Mouse (Mus musculus) midbrain, embryonic 16.5 days (tissue): Measurements from ENCODE around the gene Clec4f. TPM values are rescaled to one million over a fixed set of nuclear protein-coding genes. Genes with fewer than 3 reads are reported as not detected.

ENCODE experiments used
- ATAC-seq: fragments of 200-750 bp; cut with Nextera tagmentation; 2 replicates; pipeline ENCODE4 v1.8.0; 2017; ENCODE audit warnings: moderate TSS enrichment
- H3K27ac ChIP-seq: fragments of 300-500 bp; sonication (generic); 2 replicates; pipeline ENCODE4 v1.5.1; 2014; ENCODE audit warnings: mild to moderate bottlenecking, low read length, mixed read lengths
- H3K27me3 ChIP-seq: fragments of 300-500 bp; sonication (generic); 2 replicates; pipeline ENCODE4 v1.6.1; 2014; ENCODE audit warnings: low read depth, low read length, mixed read lengths; ENCODE audit not compliant: control insufficient read depth, insufficient read depth
- H3K36me3 ChIP-seq: fragments of 300-500 bp; sonication (generic); 2 replicates; pipeline ENCODE4 v1.6.1; 2014; ENCODE audit warnings: mild to moderate bottlenecking, low read length, moderate library complexity, mixed read lengths; ENCODE audit not compliant: control insufficient read depth, insufficient read depth
- H3K4me1 ChIP-seq: fragments of 300-500 bp; sonication (generic); 2 replicates; pipeline ENCODE4 v1.6.1; 2014; ENCODE audit warnings: mild to moderate bottlenecking, low read length, mixed read lengths; ENCODE audit not compliant: control insufficient read depth, insufficient read depth
- H3K4me2 ChIP-seq: fragments of 300-500 bp; sonication (generic); 2 replicates; pipeline ENCODE4 v1.6.1; 2014; ENCODE audit warnings: mild to moderate bottlenecking, low read length, mixed read lengths
- H3K4me3 ChIP-seq: fragments of 300-500 bp; sonication (generic); 2 replicates; pipeline ENCODE4 v1.5.1; 2014; ENCODE audit warnings: low read depth, mild to moderate bottlenecking, low read length, moderate library complexity, mixed read lengths
- H3K9ac ChIP-seq: fragments of 300-500 bp; sonication (generic); 2 replicates; pipeline ENCODE4 v1.6.1; 2014; ENCODE audit warnings: low read depth, low read length, mixed read lengths
- H3K9me3 ChIP-seq: fragments of 300-500 bp; sonication (generic); replicated peaks from 2 replicates; pipeline ENCODE4 v1.6.1; 2014; ENCODE audit warnings: mild to moderate bottlenecking, low read length, mixed read lengths; ENCODE audit not compliant: control insufficient read depth, poor library complexity, severe bottlenecking
- WGBS: fragments of 180-500 bp; shearing (Covaris S2); extraction: QIAGEN DNeasy Blood & Tissue Kit; methylation state at CpG from one replicate; pipeline ENCODE4 v1.1.7; 2014; 5-methylcytosine and 5-hydroxymethylcytosine counted together
- polyA plus RNA-seq: library from polyadenylated mRNA; unstranded; fragments of >200 nt; fragmentation: Nextera tagmentation; extraction: Ambion mirVana; gene quantifications from 2 replicates; pipeline ENCODE4 v1.2.1, GENCODE M21; 2015

The Clec4f gene
- polyA plus RNA-seq, 1 experiment from 2014 or later = not detected

- Histone ChIP-seq H3K9ac (no peak overlapping the region), H3K4me1 (no peaks in the 10 kb centered on the region), H3K9me3 (no peaks in the 10 kb centered on the region), H3K27ac (no peak overlapping the region), H3K4me3 (no peak overlapping the region), H3K27me3 (no peaks in the 10 kb centered on the region), H3K36me3 (no peaks in the 10 kb centered on the region), H3K4me2 (no peak overlapping the region)
- WGBS = 83% methylated on average over 15 of the region's 15 CpGs
- no peak for ATAC-seq
Observed at GRCm38 (mm10) chr6:83617581-83618335, 38.2 kb downstream of the Clec4f start.

GRCm38 (mm10) chr6:83616512-83616911, 39.5 kb downstream of the Clec4f start:
- no peak overlapping the region for H3K4me2 ChIP-seq
- no peak for ATAC-seq
- no peak overlapping the region for H3K4me3 ChIP-seq
- no peaks in the 10 kb centered on the region for H3K27me3 ChIP-seq
- H3K36me3 ChIP-seq = no peaks in the 10 kb centered on the region
- WGBS = 83% methylated on average over 5 of the region's 5 CpGs
- H3K9me3 ChIP-seq = no peaks in the 10 kb centered on the region
- H3K9ac ChIP-seq = no peak overlapping the region
- no peaks in the 10 kb centered on the region for H3K4me1 ChIP-seq
- no peak overlapping the region for H3K27ac ChIP-seq

- Histone ChIP-seq H3K4me2 (no peak overlapping the region), H3K4me3 (no peak overlapping the region), H3K36me3 (no peaks in the 10 kb centered on the region), H3K4me1 (no peaks in the 10 kb centered on the region), H3K9me3 (no peaks in the 10 kb centered on the region), H3K27ac (no peak overlapping the region), H3K27me3 (no peaks in the 10 kb centered on the region), H3K9ac (no peak overlapping the region)
- ATAC-seq = no peak
- WGBS = 82% methylated on average over 4 of the region's 4 CpGs
Observed at GRCm38 (mm10) chr6:83614469-83614868, 41.5 kb downstream of the Clec4f start.

GRCm38 (mm10) chr6:83612976-83613375, 43.0 kb downstream of the Clec4f start:
- 96% methylated on average over 1 of the region's 1 CpGs for WGBS
- no peak overlapping the region for H3K27ac ChIP-seq

GRCm38 (mm10) chr6:83599636-83600174, 56.3 kb downstream of the Clec4f start:
- no peaks in the 10 kb centered on the region for H3K9me3 ChIP-seq
- H3K4me3 ChIP-seq = no peak overlapping the region
- peak overlapping the region; percentile 67; the same call in 1 of the 2 replicates for H3K4me2 ChIP-seq
- H3K36me3 ChIP-seq = no peaks in the 10 kb centered on the region
- H3K4me1 ChIP-seq = no peaks in the 10 kb centered on the region
- H3K9ac ChIP-seq = no peak overlapping the region
- H3K27ac ChIP-seq = no peak overlapping the region
- no peaks in the 10 kb centered on the region for H3K27me3 ChIP-seq
- 89% methylated on average over 6 of the region's 6 CpGs for WGBS
- ATAC-seq = no peak

More at GRCm38 (mm10) chr6:83612976-83613375, 43.0 kb downstream of the Clec4f start:
- Histone ChIP-seq H3K9me3 (no peaks in the 10 kb centered on the region), H3K36me3 (no peaks in the 10 kb centered on the region), H3K4me1 (no peaks in the 10 kb centered on the region), H3K4me3 (no peak overlapping the region), H3K27me3 (no peaks in the 10 kb centered on the region), H3K4me2 (no peak overlapping the region), H3K9ac (no peak overlapping the region)
- no peak for ATAC-seq

- Histone ChIP-seq H3K4me1 (no peaks in the 10 kb centered on the region), H3K4me2 (peak overlapping the region; percentile 67), H3K27ac (no peak overlapping the region), H3K9me3 (no peaks in the 10 kb centered on the region), H3K4me3 (peak overlapping the region; percentile 39), H3K27me3 (no peaks in the 10 kb centered on the region), H3K9ac (peak overlapping the region; percentile 64), H3K36me3 (no peaks in the 10 kb centered on the region)
- peak; percentile 51; the same call in 1 of the 2 replicates for ATAC-seq
- 33% methylated on average over 24 of the region's 24 CpGs for WGBS
Observed at GRCm38 (mm10) chr6:83599060-83599550, 56.9 kb downstream of the Clec4f start.

GRCm38 (mm10) chr6:83598646-83599045, 57.3 kb downstream of the Clec4f start:
- Histone ChIP-seq H3K9me3 (no peaks in the 10 kb centered on the region), H3K9ac (peak overlapping the region; percentile 64; the same call in 1 of the 2 replicates), H3K27me3 (no peaks in the 10 kb centered on the region), H3K36me3 (no peaks in the 10 kb centered on the region), H3K27ac (no peak overlapping the region), H3K4me3 (peak overlapping the region; percentile 39), H3K4me2 (peak overlapping the region; percentile 67), H3K4me1 (no peaks in the 10 kb centered on the region)
- 10% methylated on average over 9 of the region's 9 CpGs for WGBS
- peak; percentile 64; the same call in 1 of the 2 replicates for ATAC-seq

- no peak overlapping the region for H3K9ac ChIP-seq
- H3K27me3 ChIP-seq = no peaks in the 10 kb centered on the region
- WGBS = 64% methylated on average over 3 of the region's 3 CpGs
- ATAC-seq = no peak
- H3K27ac ChIP-seq = no peak overlapping the region
- H3K4me1 ChIP-seq = no peaks in the 10 kb centered on the region
- H3K36me3 ChIP-seq = no peaks in the 10 kb centered on the region
- no peaks in the 10 kb centered on the region for H3K9me3 ChIP-seq
- H3K4me3 ChIP-seq = no peak overlapping the region
- no peak overlapping the region for H3K4me2 ChIP-seq
Observed at GRCm38 (mm10) chr6:83597988-83598387, 58.0 kb downstream of the Clec4f start.

GRCm38 (mm10) chr6:83595035-83595434, 61.0 kb downstream of the Clec4f start:
- Histone ChIP-seq H3K27me3 (no peaks in the 10 kb centered on the region), H3K4me2 (no peak overlapping the region), H3K36me3 (no peaks in the 10 kb centered on the region), H3K4me3 (no peak overlapping the region), H3K4me1 (no peaks in the 10 kb centered on the region), H3K9ac (no peak overlapping the region), H3K27ac (no peak overlapping the region), H3K9me3 (no peaks in the 10 kb centered on the region)
- 80% methylated on average over 2 of the region's 2 CpGs for WGBS
- ATAC-seq = no peak
